Comparison of ENCODE assay signal across 8 mouse cellular contexts in the genomic region with DNA sequence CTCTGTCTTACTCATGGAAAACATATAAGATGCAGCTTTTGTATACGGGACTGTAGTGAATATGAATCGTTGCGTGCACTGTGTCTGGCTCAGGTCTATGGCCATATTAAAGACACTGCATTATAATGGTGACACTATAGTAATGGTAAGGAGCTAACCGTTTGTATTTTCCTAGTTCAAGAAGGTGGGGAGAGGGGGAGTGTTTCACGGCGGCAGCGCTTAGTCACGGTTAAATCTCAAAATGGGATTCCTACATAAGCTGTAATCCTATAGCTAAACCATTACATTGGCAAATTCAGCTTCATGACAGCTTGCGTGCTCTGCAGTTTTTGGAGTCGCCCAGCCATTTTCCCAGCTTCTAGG. TPM values are rescaled to one million over a fixed set of nuclear protein-coding genes. Genes with fewer than 3 reads are reported as not detected.
DNase-seq lines count a peak whose midpoint lies in the region; ATAC-seq and TF ChIP-seq lines count a peak whose summit lies in the region.

No protein-coding gene starts in this region.

- peak overlapping the region; percentile 90 for H3K4me2 ChIP-seq in liver, embryonic 13.5 days

- H3K27ac ChIP-seq in gastrocnemius, adult 2 months: peak overlapping the region; percentile 85; the same call in 1 of the 2 replicates
- H3K27ac ChIP-seq in testis, adult 2 months (ENCODE audit: control insufficient read depth, insufficient read depth, low read depth, low read length): no peak overlapping the region
- H3K27ac ChIP-seq in liver, embryonic 13.5 days: no peak overlapping the region

- 38% methylated on average over 10 of the region's 10 CpGs for WGBS in liver, embryonic 13.5 days (ENCODE audit: insufficient replicate concordance)

- no peak for TF ChIP-seq CTCF in gastrocnemius, adult 2 months (IDR thresholded peaks at IDR 0.05)
- TF ChIP-seq CTCF in testis, adult 2 months (IDR thresholded peaks at IDR 0.05; ENCODE audit: control insufficient read depth, insufficient read depth, insufficient replicate concordance, low read depth, low read length): no peak

- TF ChIP-seq POLR2A in testis, adult 2 months (IDR thresholded peaks at IDR 0.05; ENCODE audit: control insufficient read depth, low read depth, low read length): no peak

- DNase-seq in gastrocnemius, adult 2 months: no peak
- DNase-seq in gastrocnemius, postnatal 10 days: no peak
- DNase-seq in testis, postnatal 10 days (ENCODE audit: low spot score): no peak
- no peak for DNase-seq in liver, embryonic 13.5 days
- DNase-seq in telencephalon, adult 2 months (ENCODE audit: low read depth, low spot score): peak; percentile 44
- no peak for DNase-seq in cerebellum, postnatal 25 days
- no peak for DNase-seq in spleen, postnatal 36 days (ENCODE audit: low spot score in 2 of 2)

- peak overlapping the region; percentile 67; the same call in 1 of the 2 replicates for H3K9ac ChIP-seq in liver, embryonic 13.5 days

- H3K36me3 ChIP-seq in testis, adult 2 months (ENCODE audit: control insufficient read depth, insufficient read depth, low read length): no peaks in the 10 kb centered on the region
- no peaks in the 10 kb centered on the region for H3K36me3 ChIP-seq in liver, embryonic 13.5 days

- H3K9me3 ChIP-seq in liver, embryonic 13.5 days (replicated peaks): no peaks in the 10 kb centered on the region

- intact Hi-C loops in gastrocnemius, adult 2 months (cut with DNase I): no loop called here

- ATAC-seq in liver, embryonic 13.5 days (ENCODE audit: low read depth): no peak

- H3K4me3 ChIP-seq in gastrocnemius, adult 2 months: peak overlapping the region; percentile 71
- peak overlapping the region; percentile 20 for H3K4me3 ChIP-seq in testis, adult 2 months (ENCODE audit: control insufficient read depth, low read depth, low read length)
- H3K4me3 ChIP-seq in liver, embryonic 13.5 days (replicated peaks): peak overlapping the region; percentile 68

- H3K4me1 ChIP-seq in testis, adult 2 months (ENCODE audit: control insufficient read depth, insufficient read depth, low read length): peaks cover 5% of the 10 kb centered on the region
- H3K4me1 ChIP-seq in liver, embryonic 13.5 days (replicated peaks): peaks cover 13% of the 10 kb centered on the region; the same call in 1 of the 2 replicates

- no peaks in the 10 kb centered on the region for H3K27me3 ChIP-seq in testis, adult 2 months (ENCODE audit: control insufficient read depth, insufficient read depth, low read length)
- H3K27me3 ChIP-seq in liver, embryonic 13.5 days: no peaks in the 10 kb centered on the region

RNA-seq across cellular contexts. Expression of gene Stambpl1, which starts 0.4 kb away (rescaled TPM):
- under 1 TPM; 0.59 to 0.84 TPM for total RNA-seq in gastrocnemius, adult 2 months (2021)
- total RNA-seq in gastrocnemius, postnatal 10 days (2021): 1 to 10 TPM; 2.3 to 2.6 TPM
- polyA plus RNA-seq in testis, adult 2 months (2012; rRNA removed): 38.0 and 42.9 TPM in 2 replicates
- 3.2 and 3.3 TPM in 2 replicates for polyA plus RNA-seq in liver, embryonic 13.5 days (2015; fragmentation: Nextera tagmentation; extraction: Ambion mirVana)

RNA-seq across cellular contexts. Expression of gene Ankrd22, which starts 25.8 kb away (rescaled TPM):
- not detected for total RNA-seq in gastrocnemius, adult 2 months (2021)
- not detected for total RNA-seq in gastrocnemius, postnatal 10 days (2021)
- polyA plus RNA-seq in testis, adult 2 months (2012; rRNA removed): 2.2 and 2.8 TPM in 2 replicates
- 0.03 and 0.16 TPM in 2 replicates for polyA plus RNA-seq in liver, embryonic 13.5 days (2015; fragmentation: Nextera tagmentation; extraction: Ambion mirVana)

Comparison
In these comparisons a context has a peak if more than half of its experiments do, and no peak if none do; other contexts are left out.
1. H3K4me3 ChIP-seq: peak in every context shown above with its lines; median percentile 71 in gastrocnemius, adult 2 months; 68 in liver, embryonic 13.5 days; 20 in testis, adult 2 months.